Mouse (Mus musculus) heart, postnatal 0 days (tissue): Measurements from ENCODE around the gene Myo1b. TPM values are rescaled to one million over a fixed set of nuclear protein-coding genes. Genes with fewer than 3 reads are reported as not detected.
A peak's percentile ranks its signal among the peaks of the same experiment; 100 is the strongest.

Source experiments
- ATAC-seq: fragments of 200-750 bp; cut with Nextera tagmentation; 2 replicates; pipeline ENCODE4 v1.8.0; 2017; ENCODE audit warnings: low read depth, moderate number of reproducible peaks, moderate library complexity; ENCODE audit not compliant: insufficient read depth
- DNase-seq: peaks from one replicate; pipeline ENCODE4 v3.0.0-alpha.2; 2016; ENCODE audit warnings: low spot score
- H3K27ac ChIP-seq: fragments of 300-500 bp; sonication (generic); 2 replicates; pipeline ENCODE4 v1.5.1; 2014; ENCODE audit warnings: low read depth, mild to moderate bottlenecking
- H3K27me3 ChIP-seq: fragments of 300-500 bp; sonication (generic); 2 replicates; pipeline ENCODE4 v1.6.1; 2014; ENCODE audit warnings: low read length, mixed read lengths; ENCODE audit not compliant: control insufficient read depth, insufficient read depth
- H3K36me3 ChIP-seq: fragments of 300-500 bp; sonication (generic); replicated peaks from 2 replicates; pipeline ENCODE4 v1.6.1; 2014; ENCODE audit warnings: low read length, mixed read lengths; ENCODE audit not compliant: control insufficient read depth, insufficient read depth
- H3K4me1 ChIP-seq: fragments of 300-500 bp; sonication (generic); 2 replicates; pipeline ENCODE4 v1.6.1; 2014; ENCODE audit warnings: antibody characterized with exemption; ENCODE audit not compliant: control insufficient read depth, insufficient read depth
- H3K4me2 ChIP-seq: fragments of 300-500 bp; sonication (generic); 2 replicates; pipeline ENCODE4 v1.6.1; 2014; ENCODE audit warnings: low read depth, mild to moderate bottlenecking, low read length, moderate library complexity
- H3K4me3 ChIP-seq: fragments of 300-500 bp; sonication (generic); 2 replicates; pipeline ENCODE4 v1.5.1; 2014; ENCODE audit warnings: low read depth, low read length
- H3K9ac ChIP-seq: fragments of 300-500 bp; sonication (generic); replicated peaks from 2 replicates; pipeline ENCODE4 v1.6.1; 2014; ENCODE audit warnings: low read depth, low read length, mixed read lengths
- H3K9me3 ChIP-seq: fragments of 300-500 bp; sonication (generic); replicated peaks from 2 replicates; pipeline ENCODE4 v1.6.1; 2016; ENCODE audit warnings: low read length; ENCODE audit not compliant: control insufficient read depth
- CTCF ChIP-seq: IDR thresholded peaks from 2 replicates; pipeline ENCODE4 v1.5.1; 2016; ENCODE audit warnings: antibody characterized with exemption, control low read depth, low read depth
- EP300 ChIP-seq: IDR thresholded peaks from 2 replicates; pipeline ENCODE4 v1.6.1; 2016; ENCODE audit warnings: antibody characterized with exemption, low read depth
- WGBS: fragments of 180-500 bp; shearing (Covaris S2); extraction: QIAGEN DNeasy Blood & Tissue Kit; methylation state at CpG from one replicate; pipeline ENCODE4 v1.1.7; 2014; 5-methylcytosine and 5-hydroxymethylcytosine counted together
- polyA plus RNA-seq: library from polyadenylated mRNA; unstranded; fragments of >200 nt; fragmentation: Nextera tagmentation; extraction: Ambion mirVana; gene quantifications from 2 replicates; pipeline ENCODE4 v1.2.1, GENCODE M21; 2015
- total RNA-seq: library from RNA; depleted of rRNA; stranded (reverse); fragments of >200 nt; gene quantifications from 2 replicates; pipeline ENCODE4 v1.2.3, GENCODE M21; 2014; ENCODE audit warnings: low replicate concordance

Gene Myo1b
- total and polyA plus RNA-seq, 2 experiments from 2014 or later = 12.6 to 24.3 TPM

- Histone ChIP-seq H3K36me3 (no peaks in the 10 kb centered on the region), H3K4me2 (no peak overlapping the region), H3K4me3 (no peak overlapping the region), H3K9me3 (no peaks in the 10 kb centered on the region), H3K27me3 (no peaks in the 10 kb centered on the region), H3K4me1 (peaks cover 10% of the 10 kb centered on the region), H3K9ac (no peak overlapping the region), H3K27ac (no peak overlapping the region)
- no peak for ATAC-seq
- TF ChIP-seq CTCF (no peak), EP300 (no peak)
- 76% methylated on average over 3 of the region's 3 CpGs for WGBS
- no peak for DNase-seq
Observed at GRCm38 (mm10) chr1:51894721-51895120, 21.1 kb downstream of the Myo1b start.

GRCm38 (mm10) chr1:51893521-51894355, 22.1 kb downstream of the Myo1b start:
- Histone ChIP-seq H3K9ac (no peak overlapping the region), H3K9me3 (no peaks in the 10 kb centered on the region), H3K36me3 (no peaks in the 10 kb centered on the region), H3K27ac (peak overlapping the region; percentile 32), H3K4me3 (no peak overlapping the region), H3K27me3 (no peaks in the 10 kb centered on the region), H3K4me2 (peak overlapping the region; percentile 12; the same call in 1 of the 2 replicates), H3K4me1 (peaks cover 13% of the 10 kb centered on the region)
- no peak for TF ChIP-seq CTCF
- TF ChIP-seq EP300 = no peak
- 49% methylated on average over 16 of the region's 16 CpGs for WGBS
- ATAC-seq = no peak; the same call in 1 of the 2 replicates
- DNase-seq = no peak

- no peak for DNase-seq
- Histone ChIP-seq H3K36me3 (no peaks in the 10 kb centered on the region), H3K9me3 (no peaks in the 10 kb centered on the region), H3K4me1 (peaks cover 25% of the 10 kb centered on the region), H3K27me3 (no peaks in the 10 kb centered on the region), H3K9ac (no peak overlapping the region), H3K4me3 (no peak overlapping the region), H3K4me2 (no peak overlapping the region), H3K27ac (no peak overlapping the region)
- ATAC-seq = no peak
- TF ChIP-seq CTCF (no peak), EP300 (no peak)
- WGBS = 74% methylated on average over 4 of the region's 4 CpGs
Observed at GRCm38 (mm10) chr1:51892005-51892404, 23.9 kb downstream of the Myo1b start.

GRCm38 (mm10) chr1:51888046-51888813, 27.6 kb downstream of the Myo1b start:
- Histone ChIP-seq H3K4me1 (peaks cover 26% of the 10 kb centered on the region), H3K27ac (no peak overlapping the region), H3K9me3 (no peaks in the 10 kb centered on the region), H3K4me3 (no peak overlapping the region), H3K36me3 (no peaks in the 10 kb centered on the region), H3K27me3 (no peaks in the 10 kb centered on the region), H3K9ac (no peak overlapping the region), H3K4me2 (no peak overlapping the region)
- TF ChIP-seq EP300 (no peak), CTCF (no peak)
- ATAC-seq (peak; percentile 8; the same call in 1 of the 2 replicates), DNase-seq (no peak)
- 78% methylated on average over 9 of the region's 9 CpGs for WGBS

GRCm38 (mm10) chr1:51885356-51885983, 30.4 kb downstream of the Myo1b start:
- Histone ChIP-seq H3K36me3 (no peaks in the 10 kb centered on the region), H3K4me1 (peaks cover 26% of the 10 kb centered on the region), H3K4me3 (no peak overlapping the region), H3K9ac (no peak overlapping the region), H3K4me2 (no peak overlapping the region), H3K27ac (no peak overlapping the region), H3K27me3 (no peaks in the 10 kb centered on the region), H3K9me3 (no peaks in the 10 kb centered on the region)
- 67% methylated on average over 8 of the region's 8 CpGs for WGBS
- ATAC-seq (no peak), DNase-seq (no peak)
- TF ChIP-seq CTCF = no peak
- no peak for TF ChIP-seq EP300
